Mouse (Mus musculus): ENCODE data around the gene Slc30a3.
A peak's percentile ranks its signal among the peaks of the same experiment; 100 is the strongest.

The Slc30a3 gene

DNA sequence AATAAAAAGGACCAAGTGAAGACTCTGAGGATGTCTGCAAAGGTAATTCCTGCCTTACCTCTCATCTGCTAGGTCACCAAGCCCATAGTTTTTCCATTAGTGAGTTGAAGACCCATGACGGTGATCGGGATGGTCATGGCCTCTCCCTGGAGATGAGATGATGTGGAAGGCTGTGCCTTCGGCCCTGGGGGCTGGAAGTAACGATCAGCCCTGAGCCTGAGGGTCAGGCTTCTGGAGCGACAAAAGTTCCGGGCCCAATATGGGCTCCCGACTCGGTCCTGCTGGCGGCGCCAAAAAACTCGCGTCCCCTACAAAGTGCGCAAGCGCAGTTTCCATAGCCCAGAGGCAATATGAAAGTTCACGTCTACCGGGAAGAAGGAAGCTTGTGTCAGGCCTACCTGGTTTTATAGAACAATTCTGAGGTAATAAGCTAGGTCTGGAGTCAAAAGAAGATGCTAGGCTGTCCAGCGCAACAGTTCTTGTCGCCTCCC, at the start of gene Slc30a3:
Gene Slc30a3, minus strand, starts transcription at position 238 of the 491 bp plus-strand sequence.
- no peak for DNase-seq

DNA sequence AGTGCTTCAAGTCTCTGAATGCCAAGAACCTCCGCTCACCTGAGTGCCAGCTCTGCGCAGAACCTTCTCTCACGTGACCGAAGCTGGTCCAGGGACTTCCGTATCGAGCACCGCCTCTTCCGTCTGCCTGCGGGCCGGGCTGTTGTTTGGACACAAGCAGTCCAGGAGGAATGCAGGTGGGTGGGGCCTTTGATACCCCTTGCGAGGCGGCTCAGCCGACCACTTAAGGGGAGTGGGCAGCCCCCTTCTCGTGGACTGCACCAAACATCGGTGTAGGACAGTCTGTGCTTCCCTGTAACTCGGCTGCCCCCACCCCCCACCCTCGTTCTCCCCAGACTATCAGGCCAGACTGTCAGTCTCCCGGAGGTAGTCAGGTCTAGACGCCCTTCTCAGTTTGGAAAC, 46.1 kb upstream of the Slc30a3 start, which contains the start of gene Mpv17:
Gene Mpv17, minus strand, starts transcription at position 100 of the 402 bp plus-strand sequence.
- peak; percentile 89 for DNase-seq

DNA sequence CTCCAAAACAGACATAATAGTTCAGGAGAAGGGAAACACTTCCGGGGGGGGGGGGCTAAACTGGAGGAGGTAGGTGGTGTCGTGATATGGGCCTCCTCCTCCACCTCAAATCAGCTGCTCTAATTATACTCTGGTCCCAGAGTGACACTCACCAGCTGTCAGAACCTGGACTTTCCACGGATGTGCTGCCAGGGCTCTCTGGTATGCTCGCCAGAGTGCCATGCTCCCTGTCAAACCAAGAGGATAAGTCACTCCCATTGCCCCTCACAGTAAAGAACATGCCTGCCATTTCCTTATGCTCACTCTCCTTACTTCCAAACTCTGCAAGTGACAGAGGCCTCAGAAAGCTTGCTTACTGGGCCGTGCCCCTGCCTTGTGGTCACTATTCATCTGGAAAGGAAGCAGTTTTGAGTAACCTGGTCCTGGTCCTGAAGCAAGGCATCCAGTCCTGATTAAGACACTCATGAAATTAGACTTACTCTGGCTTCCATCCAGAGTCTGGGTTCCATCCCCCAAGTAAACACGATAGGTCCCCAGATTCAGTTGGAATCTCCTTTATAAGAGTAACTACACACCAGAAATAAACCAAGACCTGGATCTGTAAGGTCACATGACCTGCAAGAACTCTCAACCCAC, 45.6 kb upstream of the Slc30a3 start:
- DNase-seq = no peak

DNA sequence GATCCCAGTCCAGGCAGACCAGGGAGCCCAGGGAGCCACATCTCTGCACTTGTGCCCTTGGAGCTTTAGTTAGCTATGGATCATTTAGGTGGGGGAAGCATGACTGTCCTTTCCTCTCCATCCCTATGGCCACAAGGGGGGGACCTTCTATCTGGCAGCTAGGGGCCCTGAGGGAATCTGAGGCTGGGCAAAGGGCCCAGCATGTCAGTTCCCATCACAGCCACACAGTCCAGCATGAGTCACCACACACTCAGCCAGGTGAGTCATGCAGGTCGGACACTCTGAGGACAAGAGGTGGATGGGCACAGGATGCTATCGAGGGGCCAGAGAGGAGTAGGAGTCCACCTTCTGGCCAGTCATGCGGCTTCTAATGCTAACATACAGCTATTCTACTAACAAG, 43.7 kb upstream of the Slc30a3 start:
- no peak for DNase-seq

DNA sequence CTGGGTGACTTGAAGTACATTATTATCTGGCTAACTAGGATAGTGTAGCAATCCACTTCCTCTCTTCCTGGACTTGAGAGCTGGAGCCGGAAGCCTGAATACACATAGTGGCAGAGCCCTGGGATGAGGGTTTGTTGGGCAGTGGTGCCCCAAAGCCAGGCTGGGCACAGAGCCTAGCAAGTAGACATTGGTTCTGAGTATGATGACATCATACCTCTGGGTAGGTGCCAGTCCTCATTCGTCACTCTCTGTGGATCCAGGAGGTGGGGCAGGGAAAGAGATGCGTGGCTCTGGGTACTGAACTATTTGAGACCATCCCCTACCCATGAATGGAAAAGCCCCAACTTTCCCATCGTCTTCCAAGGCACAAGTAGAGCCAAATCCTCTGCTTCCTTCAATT, 41.7 kb upstream of the Slc30a3 start:
- no peak for DNase-seq

DNA sequence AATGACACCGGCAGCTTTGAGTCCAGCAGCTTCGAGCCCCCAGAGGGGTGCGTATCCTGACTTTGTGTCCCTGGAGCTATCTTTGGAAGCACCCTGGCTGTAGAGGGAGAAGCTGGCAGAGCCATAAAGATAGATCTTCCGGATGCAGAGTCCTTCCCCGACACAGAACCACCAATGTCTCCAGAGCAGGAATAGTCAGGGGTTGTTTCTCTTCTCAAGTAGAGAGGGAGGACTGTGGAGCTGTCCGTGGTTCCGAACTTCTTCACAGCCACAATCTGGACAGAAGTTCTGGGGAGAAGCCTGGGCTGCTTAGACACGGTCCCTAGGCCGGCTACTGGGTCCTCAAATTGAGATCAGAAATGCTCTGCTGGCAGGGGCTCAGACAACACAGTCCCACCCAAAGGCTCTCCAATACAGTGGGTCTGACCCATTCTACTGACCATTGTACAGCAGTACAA, 31.0 kb upstream of the Slc30a3 start:
- DNase-seq = no peak

DNA sequence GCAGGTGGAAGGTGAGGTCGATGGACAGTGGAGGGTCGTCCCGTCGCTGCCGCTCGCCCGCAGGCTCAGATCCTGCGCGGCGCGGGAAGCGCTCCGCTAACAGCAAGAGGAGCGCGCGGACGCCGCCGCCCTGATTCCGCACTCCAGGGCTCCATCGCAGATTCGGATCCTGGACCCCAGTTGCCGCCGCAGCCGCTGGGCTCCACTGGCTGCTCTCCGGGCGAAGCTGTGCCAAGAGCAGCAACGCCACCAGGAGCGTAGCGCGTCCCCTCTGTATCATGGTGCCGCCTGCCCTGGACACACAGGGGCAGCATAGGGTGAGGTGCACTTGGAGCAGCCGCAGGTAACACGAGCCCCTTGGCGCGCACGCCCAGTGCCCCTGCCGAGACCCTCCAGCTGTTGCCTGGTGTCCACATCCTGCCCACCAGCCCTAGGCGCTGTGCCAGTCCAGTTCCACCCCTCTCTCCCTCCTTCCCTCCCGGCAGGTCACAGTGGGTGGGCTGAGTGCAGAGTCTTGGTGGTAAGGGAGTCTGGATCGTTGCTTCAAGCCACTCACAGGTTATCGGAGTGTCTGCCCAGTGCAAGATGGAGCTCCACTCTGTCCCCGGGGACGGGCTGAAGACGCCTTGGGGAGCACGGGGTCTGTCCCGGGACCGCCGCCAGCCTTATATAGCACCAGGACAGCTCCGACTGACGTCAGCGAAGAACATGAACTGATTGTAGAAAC, 30.4 kb upstream of the Slc30a3 start, which contains the start of gene Ucn:
Gene Ucn, minus strand, starts transcription at position 589 of the 727 bp plus-strand sequence.
- peak; percentile 27 for DNase-seq

DNA sequence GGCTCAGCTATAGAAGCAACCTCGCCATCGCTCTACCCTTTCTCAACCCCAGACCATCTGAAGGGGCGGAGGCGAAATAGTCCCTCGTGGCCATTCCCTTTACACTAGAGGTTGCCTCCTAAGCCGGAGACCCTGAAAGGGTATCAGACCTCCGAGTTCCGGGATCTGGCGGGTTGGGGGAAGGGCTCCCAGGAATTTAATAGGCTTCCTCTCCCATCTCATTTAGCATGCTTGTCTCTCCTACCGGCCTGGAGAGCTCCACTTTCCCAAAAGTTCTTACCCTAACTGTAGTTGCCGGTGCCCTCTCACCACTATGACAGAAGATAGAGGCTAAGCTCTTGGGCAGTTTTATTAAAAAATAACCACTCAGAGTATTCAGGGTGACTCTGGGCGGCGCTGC, 29.6 kb upstream of the Slc30a3 start:
- no peak for DNase-seq

DNA sequence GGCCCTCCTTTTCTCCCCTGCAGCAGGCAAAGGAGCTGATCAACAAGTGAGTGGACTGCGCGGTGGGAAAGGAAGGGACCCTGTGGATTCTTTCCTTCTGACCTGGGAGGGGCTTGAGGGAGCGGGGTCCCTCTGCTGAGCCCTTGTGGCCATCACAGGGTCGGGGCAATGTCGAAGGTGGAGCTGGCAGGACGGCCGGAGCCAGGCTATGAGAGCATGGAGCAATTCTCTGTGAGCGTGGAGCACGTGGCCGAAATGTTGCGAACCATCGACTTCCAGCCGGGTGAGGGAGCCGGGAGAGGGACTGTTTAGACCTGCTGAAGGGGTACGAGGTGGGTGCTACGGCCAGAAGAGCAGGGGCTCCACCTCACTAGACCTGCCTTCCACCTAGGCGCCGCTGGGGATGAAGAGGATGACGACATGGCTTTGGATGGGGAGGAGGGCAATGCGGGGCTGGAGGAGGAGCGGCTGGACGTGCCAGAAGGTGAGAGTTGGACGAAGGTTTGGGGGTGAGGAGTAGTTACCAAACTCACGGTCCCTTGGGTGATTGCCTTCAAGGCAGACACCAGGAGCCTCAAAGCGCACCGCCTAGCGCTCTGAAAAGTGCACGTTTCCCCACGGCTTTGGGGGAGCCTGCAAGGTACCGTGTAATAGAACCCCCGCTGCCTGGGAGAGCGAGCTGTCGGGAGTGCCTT, 28.8 kb upstream of the Slc30a3 start:
- no peak for DNase-seq

DNA sequence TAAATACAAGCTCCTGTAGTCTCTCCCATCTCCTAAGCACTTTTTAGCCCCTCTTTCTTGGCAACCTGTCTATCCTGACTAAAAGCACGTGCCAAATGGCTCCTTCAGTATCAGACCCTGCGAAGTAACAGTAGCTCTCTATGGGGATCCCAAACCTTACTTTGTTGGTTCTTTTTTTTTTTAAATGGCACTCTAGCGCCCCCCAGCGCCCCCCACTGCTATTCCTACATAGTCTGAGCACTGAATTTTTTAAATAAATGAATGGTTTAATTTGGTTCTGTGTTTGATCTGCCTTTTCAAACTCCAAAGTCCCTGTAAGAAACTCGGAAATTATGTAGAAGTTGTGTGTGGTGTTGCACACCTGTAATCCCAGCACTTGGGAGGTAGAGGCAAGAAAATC, 18.0 kb upstream of the Slc30a3 start:
- no peak for DNase-seq

DNA sequence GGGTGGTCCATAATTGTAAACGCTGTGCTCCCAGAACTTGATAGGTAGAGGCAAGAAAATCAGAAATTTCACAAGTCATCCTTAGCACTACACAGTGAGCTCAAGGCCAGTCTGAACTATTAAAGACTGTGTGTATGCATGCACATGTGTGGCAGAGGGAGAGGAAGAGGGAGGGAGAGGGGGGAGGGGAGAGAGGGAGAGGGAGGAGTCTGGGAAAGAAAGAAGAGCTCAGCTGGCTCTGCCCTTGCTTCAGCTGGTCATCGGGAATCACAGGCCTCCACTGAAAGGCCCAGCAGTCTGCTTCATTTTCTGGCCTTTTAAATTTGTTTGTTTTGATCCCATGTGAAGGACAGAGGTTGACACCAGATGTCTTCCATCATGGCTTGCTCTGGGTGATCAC, 15.4 kb upstream of the Slc30a3 start:
- DNase-seq = no peak

DNA sequence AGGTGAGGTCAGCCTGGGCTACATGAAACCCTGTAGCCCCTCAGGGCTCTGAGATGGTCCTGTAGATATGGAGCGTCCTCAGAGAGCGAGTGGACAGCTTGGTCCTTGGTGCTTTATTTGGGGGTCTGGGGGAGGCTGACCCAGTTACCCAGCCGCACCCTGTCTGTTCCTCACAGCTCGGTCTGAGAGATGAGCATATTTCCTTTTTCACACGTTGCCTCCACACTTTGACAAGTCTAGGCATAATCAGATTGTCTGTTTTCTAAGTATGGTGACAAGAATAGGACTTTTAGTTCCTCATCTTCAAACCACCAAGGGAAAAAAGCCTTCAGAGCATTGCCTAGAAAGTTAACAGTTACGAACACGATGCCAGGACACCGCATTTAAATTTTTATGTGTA, 13.1 kb upstream of the Slc30a3 start:
- no peak for DNase-seq

DNA sequence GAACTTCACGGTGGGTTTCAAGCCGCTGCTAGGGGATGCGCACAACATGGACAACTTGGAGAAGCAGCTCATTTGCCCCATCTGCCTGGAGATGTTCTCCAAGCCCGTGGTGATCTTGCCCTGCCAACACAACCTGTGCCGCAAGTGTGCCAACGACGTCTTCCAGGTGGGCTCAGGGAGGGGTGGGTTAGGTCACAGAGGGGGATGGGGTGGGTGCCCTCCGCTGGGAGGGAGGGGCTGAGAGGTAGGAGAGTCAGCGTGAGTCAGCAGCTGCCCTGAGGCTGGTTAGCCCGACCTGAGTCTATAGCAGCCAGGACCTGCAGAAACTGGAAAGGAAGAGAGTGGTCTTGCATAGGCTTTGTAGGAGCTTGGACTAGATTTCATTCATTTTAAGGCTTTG, 8.9 kb upstream of the Slc30a3 start:
- DNase-seq = no peak

DNA sequence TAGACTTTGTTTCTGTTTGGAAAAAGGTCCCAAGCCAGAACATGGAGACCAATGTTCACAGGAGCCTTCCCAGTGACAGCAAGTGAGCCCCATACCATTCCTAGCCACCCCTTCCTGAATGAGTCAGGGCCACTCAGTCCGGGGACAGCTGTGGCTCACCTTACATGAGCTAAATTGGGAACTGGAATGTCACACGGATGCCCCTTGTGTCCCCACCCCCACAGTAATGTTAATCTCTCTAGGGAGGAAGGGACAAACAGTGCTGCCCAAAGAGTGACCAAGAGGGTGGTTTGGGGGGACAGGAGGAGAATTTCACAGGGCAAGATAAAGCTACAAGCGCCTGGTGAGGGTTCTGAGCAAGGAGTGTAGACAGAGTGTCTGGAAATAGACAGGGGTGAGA, 8.3 kb upstream of the Slc30a3 start, which contains the start of gene Trim54:
Gene Trim54, plus strand, starts transcription at position 359 of the 400 bp plus-strand sequence.
- DNase-seq = no peak

DNA sequence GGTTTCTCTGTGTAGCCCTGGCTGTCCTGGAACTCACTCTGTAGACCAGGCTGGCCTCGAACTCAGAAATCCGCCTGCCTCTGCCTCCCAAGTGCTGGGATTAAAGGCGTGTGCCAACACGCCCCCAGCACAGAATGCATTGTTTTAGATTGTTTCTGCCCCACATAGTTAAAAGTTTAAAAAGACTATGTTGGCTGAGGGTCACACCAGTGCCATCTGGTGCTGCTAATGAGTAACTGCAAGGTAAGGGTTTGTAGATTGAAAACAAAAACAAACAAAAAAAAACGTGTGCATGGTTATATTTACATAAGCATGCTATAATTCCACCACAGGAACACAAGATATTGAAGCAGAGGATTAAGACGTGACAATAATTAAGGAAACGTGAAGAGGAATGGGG, 2.7 kb upstream of the Slc30a3 start:
- DNase-seq = peak; percentile 31

DNA sequence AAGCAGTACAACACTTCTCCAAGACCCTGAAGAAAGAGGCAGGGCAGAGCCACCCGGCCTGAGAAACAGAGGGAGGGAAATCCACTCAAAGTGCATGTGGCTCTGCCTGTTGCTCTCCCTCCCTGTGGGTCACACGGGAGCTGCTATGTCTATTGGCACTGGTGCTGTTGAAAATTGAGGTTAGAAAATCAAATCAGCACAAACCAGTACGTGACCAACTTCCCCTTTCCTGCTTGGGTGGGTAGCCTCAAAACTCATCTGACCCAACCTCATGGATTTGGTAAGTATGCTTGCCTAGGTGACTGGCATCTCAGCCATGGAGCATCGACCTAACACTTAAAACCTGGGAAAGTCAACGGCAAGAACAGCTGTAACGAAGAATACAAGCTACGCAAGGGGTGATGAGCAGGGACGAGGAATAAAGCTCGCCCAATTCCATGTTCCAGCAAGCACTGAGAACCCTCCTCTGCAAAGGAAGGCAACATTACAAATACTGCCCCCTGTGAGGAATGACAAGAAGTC, 2.2 kb downstream of the Slc30a3 start, which contains the start of gene Dnajc5g:
Gene Dnajc5g, plus strand, starts transcription at position 472 of the 522 bp plus-strand sequence.
- DNase-seq = no peak

DNA sequence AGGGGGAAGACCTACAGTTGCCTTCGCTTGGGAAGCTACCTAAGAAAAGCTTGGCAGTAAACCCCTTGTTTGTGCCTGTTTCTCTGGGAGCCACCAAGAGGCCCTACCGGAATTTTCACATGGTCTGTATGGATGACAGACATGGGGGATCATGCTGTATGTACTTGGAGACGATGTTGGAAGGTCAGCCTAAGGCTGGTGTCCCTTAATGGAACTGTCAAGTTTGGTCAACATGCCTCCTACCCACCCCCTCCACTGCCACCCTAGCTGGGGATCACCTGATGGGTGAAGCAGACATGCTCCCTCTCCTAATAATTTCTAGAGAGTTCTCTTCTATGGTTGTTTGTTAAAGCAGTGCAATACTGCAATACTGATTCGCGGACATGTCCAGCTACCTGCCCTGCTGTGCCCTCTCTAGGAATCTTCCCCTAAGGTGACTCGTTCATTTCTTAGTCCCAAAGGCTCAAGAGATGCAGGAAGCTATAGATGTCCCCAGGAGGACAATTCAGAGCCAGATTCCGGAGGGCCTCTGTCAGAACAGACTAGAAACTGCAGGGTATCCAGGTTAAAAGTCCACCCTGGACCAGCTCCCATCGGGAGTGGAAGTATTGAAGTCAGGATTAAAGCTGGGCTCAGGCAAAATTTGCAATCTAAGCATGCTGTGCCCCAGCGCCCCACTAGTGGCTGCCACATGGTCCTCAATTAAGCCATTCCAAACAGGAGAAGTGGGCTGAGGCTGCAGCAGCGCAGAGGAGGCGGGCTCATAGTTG, 12.1 kb downstream of the Slc30a3 start:
- no peak for DNase-seq

DNA sequence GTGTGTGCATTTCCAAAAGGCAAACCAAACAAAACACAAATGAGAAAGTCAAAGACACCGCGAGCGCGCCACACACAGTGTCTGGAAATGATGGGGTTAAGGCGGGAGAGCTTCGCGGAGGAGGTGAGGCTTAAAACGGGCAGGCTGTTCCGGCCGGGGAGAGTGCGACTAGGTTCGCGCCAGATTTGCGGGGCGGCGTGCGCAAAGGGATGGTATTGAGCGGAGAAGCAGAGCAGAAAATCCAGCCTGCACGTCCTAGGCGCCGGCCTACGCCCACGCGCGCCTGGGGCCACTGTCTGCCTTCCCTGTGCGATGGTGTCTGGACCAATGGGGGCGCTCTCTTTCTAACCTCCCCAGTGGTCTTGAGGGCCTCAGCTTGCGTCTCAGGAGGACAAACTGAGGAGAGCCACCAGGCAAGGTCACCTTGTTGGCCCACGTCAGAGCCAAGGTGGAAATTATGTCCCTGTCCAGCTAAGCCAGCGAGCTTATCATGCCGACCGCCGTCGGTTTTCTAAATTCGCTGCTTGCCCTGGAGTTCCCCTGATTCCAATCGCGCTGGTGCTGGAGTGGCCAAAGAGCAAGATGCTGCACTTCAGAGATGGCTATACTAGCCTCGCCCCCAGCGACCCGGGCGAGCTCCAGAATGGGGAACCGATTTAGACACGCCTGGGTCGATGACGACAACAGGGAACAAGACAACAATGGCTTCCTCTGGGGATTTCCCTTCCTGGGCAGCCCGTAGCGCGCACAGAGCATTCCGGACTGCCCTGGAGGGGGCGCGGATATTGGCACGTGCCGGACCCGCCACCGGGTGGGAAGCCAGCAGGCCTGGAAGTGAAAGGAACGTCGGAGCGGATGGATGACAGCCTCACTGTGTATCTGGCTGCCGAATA, 13.0 kb downstream of the Slc30a3 start:
- DNase-seq = peak; percentile 75

DNA sequence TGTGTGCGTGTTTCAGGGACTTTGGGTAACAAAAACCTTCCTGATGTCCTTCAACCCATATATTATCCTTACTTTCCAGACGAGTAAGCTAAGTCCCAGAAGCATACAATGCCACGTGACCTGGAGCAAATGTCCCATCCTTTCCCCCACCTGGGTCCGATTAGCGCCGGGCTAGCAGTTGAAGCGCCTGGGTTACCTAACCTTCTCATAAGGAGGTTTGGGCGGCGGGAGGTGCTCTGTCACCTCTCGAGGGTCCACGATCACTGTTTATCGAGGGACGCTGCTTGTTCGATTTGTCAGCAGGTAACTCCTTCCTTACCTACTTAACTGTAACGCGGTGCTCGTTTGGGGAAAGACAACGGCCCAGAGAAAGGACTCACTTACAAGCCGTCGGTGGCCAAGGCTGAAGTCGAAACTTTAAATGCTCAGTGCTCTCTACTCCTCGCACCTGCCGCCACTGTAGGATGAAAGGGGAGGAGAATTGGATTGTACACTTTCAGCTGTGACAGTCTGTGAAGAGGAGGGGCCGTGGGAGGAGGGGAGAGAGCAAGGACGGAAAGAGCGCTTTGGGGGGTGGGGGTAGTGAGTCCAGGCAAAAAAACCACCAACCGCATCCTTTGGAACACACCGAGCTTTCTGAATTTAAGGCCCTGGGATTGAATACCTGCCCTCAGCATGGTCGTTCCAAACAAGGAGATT, 13.8 kb downstream of the Slc30a3 start:
- peak; percentile 19 for DNase-seq
